In genomic region chr19:37528581-37528980, GRCm38 (mm10) we compare ENCODE assay signal across 27 mouse cellular contexts. TPM values are rescaled to one million over a fixed set of nuclear protein-coding genes. Genes with fewer than 3 reads are reported as not detected.
DNase-seq lines count a peak whose midpoint lies in the region; ATAC-seq and TF ChIP-seq lines count a peak whose summit lies in the region.
"Had no signal": no experiment of that assay in that cellular context is flagged by ENCODE, and none has a peak within 500 bp of the region (broad histone marks: within the 10 kb centered on the region; RNA-seq: fewer than 3 reads in every experiment).

No protein-coding gene starts in this region.

- TF ChIP-seq EP300 in lung, postnatal 0 days (IDR thresholded peaks at IDR 0.05): peak; percentile 83

- no peaks in the 10 kb centered on the region for H3K36me3 ChIP-seq in heart, embryonic 10.5 days
- H3K36me3 ChIP-seq in lung, postnatal 0 days (ENCODE audit: insufficient read depth, low read length): no peaks in the 10 kb centered on the region
- peaks cover 7% of the 10 kb centered on the region for H3K36me3 ChIP-seq in G1E (replicated peaks)
- H3K36me3 ChIP-seq in megakaryocyte, embryonic 14.5 days (replicated peaks; ENCODE audit: low read length): no peaks in the 10 kb centered on the region
- H3K36me3 ChIP-seq: embryonic facial prominence, embryonic 13.5 days; forebrain, embryonic 10.5 days; forebrain, embryonic 15.5 days; limb, embryonic 13.5 days; liver, embryonic 13.5 days; neural tube, embryonic 12.5 days had no signal

- H3K27me3 ChIP-seq in heart, embryonic 10.5 days (ENCODE audit: insufficient read depth, poor library complexity, severe bottlenecking): 0 out of 2 replicates have a peak, but pooled peaks cover 4% of the 10 kb centered on the region
- no peaks in the 10 kb centered on the region for H3K27me3 ChIP-seq in lung, postnatal 0 days (replicated peaks; ENCODE audit: insufficient read depth, low read length)
- H3K27me3 ChIP-seq in G1E (ENCODE audit: insufficient read depth, low read length): no peaks in the 10 kb centered on the region
- H3K27me3 ChIP-seq in megakaryocyte, embryonic 14.5 days (replicated peaks): no peaks in the 10 kb centered on the region
- H3K27me3 ChIP-seq: forebrain, embryonic 15.5 days; limb, embryonic 13.5 days; liver, embryonic 13.5 days; neural tube, embryonic 12.5 days had no signal

- 54% methylated on average over 6 of the region's 6 CpGs for WGBS in heart, embryonic 10.5 days
- WGBS in lung, postnatal 0 days: 22% methylated on average over 6 of the region's 6 CpGs

- peak; percentile 38 for DNase-seq in heart, embryonic 10.5 days (ENCODE audit: low spot score)
- DNase-seq in heart, postnatal 4 days: no peak
- DNase-seq in lung, postnatal 0 days (ENCODE audit: low spot score): peak; percentile 67
- no peak for DNase-seq in lung, adult 18-20 months
- no peak for DNase-seq in G1E (ENCODE audit: low spot score)
- DNase-seq in kidney, adult 9 months: no peak
- DNase-seq: adrenal gland, postnatal 14 days; B cell, adult 2 months; cerebellum, adult 11-12 months; kidney, adult 18-20 months; kidney, postnatal 4 days; liver, embryonic 13.5 days; right cerebral cortex, adult 18-20 months; thymus, adult 18-20 months; thymus, postnatal 36 days had no signal

- H3K4me2 ChIP-seq in lung, postnatal 0 days (replicated peaks; ENCODE audit: low read depth, low read length): no peak overlapping the region
- H3K4me2 ChIP-seq: embryonic facial prominence, embryonic 13.5 days; forebrain, embryonic 15.5 days; limb, embryonic 13.5 days; liver, embryonic 13.5 days; midbrain, embryonic 11.5 days; neural tube, embryonic 12.5 days had no signal

- no peak for ATAC-seq in lung, postnatal 0 days
- ATAC-seq in G1E (ENCODE audit: extremely low read depth, insufficient number of reproducible peaks, low FRiP score, poor library complexity, severe bottlenecking): peak; percentile 41; the same call in 1 of the 2 replicates
- ATAC-seq: forebrain, embryonic 15.5 days; hindbrain, embryonic 16.5 days; midbrain, embryonic 16.5 days had no signal

- no peak overlapping the region for H3K4me3 ChIP-seq in heart, embryonic 10.5 days
- no peak overlapping the region for H3K4me3 ChIP-seq in lung, postnatal 0 days (ENCODE audit: low read depth, low read length)
- H3K4me3 ChIP-seq in G1E (ENCODE audit: low read depth, low read length): no peak overlapping the region
- peak overlapping the region; percentile 84 for H3K4me3 ChIP-seq in megakaryocyte, embryonic 14.5 days (replicated peaks)
- H3K4me3 ChIP-seq: embryonic facial prominence, embryonic 13.5 days; forebrain, embryonic 10.5 days; forebrain, embryonic 15.5 days; limb, embryonic 13.5 days; liver, embryonic 13.5 days; neural tube, embryonic 12.5 days had no signal

- H3K27ac ChIP-seq in heart, embryonic 10.5 days: no peak overlapping the region
- H3K27ac ChIP-seq in lung, postnatal 0 days (ENCODE audit: low read length): no peak overlapping the region
- H3K27ac ChIP-seq: embryonic facial prominence, embryonic 13.5 days; forebrain, embryonic 10.5 days; forebrain, embryonic 15.5 days; kidney, postnatal 0 days; limb, embryonic 13.5 days; macrophage; neural tube, embryonic 12.5 days; stomach, postnatal 0 days had no signal

- TF ChIP-seq CTCF in lung, postnatal 0 days (IDR thresholded peaks at IDR 0.05): no peak
- no peak for TF ChIP-seq CTCF in G1E (IDR thresholded peaks at IDR 0.05; ENCODE audit: low read depth, low read length)

- H3K4me1 ChIP-seq in heart, embryonic 10.5 days: 0 out of 2 replicates have a peak, but pooled peaks cover 3% of the 10 kb centered on the region
- H3K4me1 ChIP-seq in lung, postnatal 0 days (ENCODE audit: insufficient read depth, low read depth, low read length): 0 out of 2 replicates have a peak, but pooled peaks cover 1% of the 10 kb centered on the region
- peaks cover 80% of the 10 kb centered on the region for H3K4me1 ChIP-seq in G1E (ENCODE audit: insufficient read depth, low read depth, low read length)
- peaks cover 59% of the 10 kb centered on the region for H3K4me1 ChIP-seq in megakaryocyte, embryonic 14.5 days
- H3K4me1 ChIP-seq: embryonic facial prominence, embryonic 13.5 days; forebrain, embryonic 15.5 days; limb, embryonic 13.5 days; neural tube, embryonic 12.5 days had no signal

- H3K9me3 ChIP-seq in heart, embryonic 10.5 days: no peaks in the 10 kb centered on the region
- H3K9me3 ChIP-seq in lung, postnatal 0 days (ENCODE audit: low read length): no peaks in the 10 kb centered on the region
- H3K9me3 ChIP-seq in G1E (replicated peaks): no peaks in the 10 kb centered on the region
- H3K9me3 ChIP-seq in megakaryocyte, embryonic 14.5 days: no peaks in the 10 kb centered on the region
- H3K9me3 ChIP-seq: embryonic facial prominence, embryonic 13.5 days; forebrain, embryonic 10.5 days; forebrain, embryonic 15.5 days; limb, embryonic 13.5 days; liver, embryonic 13.5 days; neural tube, embryonic 12.5 days had no signal

- no peak overlapping the region for H3K9ac ChIP-seq in lung, postnatal 0 days (replicated peaks; ENCODE audit: low read depth)
- H3K9ac ChIP-seq: embryonic facial prominence, embryonic 13.5 days; forebrain, embryonic 15.5 days; limb, embryonic 13.5 days; liver, embryonic 13.5 days; neural tube, embryonic 12.5 days had no signal

RNA-seq across cellular contexts. Expression of gene Exoc6, which starts 21.6 kb away (rescaled TPM):
- 18.0 and 25.3 TPM in 2 replicates for polyA plus RNA-seq in heart, embryonic 10.5 days (2016; fragmentation: Nextera tagmentation; extraction: Ambion mirVana)
- 10 to 100 TPM; 27.6 to 28.3 TPM for total RNA-seq in heart, postnatal 4 days (2021)
- polyA plus RNA-seq in lung, postnatal 0 days (2015; fragmentation: Nextera tagmentation; extraction: Ambion mirVana): 11.3 and 11.9 TPM in 2 replicates
- total RNA-seq in G1E (2014; fragmentation: Nextera tagmentation) (90.4 and 92.8 TPM in 2 replicates), G1E (2017) (100 and 117 TPM in 2 replicates)
- 25.6 and 26.0 TPM in 2 replicates for polyA plus RNA-seq in G1E (2012)
- polyA plus RNA-seq in megakaryocyte, embryonic 14.5 days (2012; ENCODE audit: insufficient read depth, low replicate concordance): 6.6 and 14.1 TPM in 2 replicates

Comparison
In these comparisons a context has a peak if more than half of its experiments do, and no peak if none do; other contexts are left out.
1. DNase-seq: peak in heart, embryonic 10.5 days (single experiment) and lung, postnatal 0 days (single experiment); none in heart, postnatal 4 days (single experiment), lung, adult 18-20 months (0 of 2), G1E (single experiment) and kidney, adult 9 months (single experiment).